Mouse (Mus musculus) megakaryocyte, embryonic 14.5 days (primary cell): Measurements from ENCODE around the gene Hoxa3. TPM values are rescaled to one million over a fixed set of nuclear protein-coding genes. Genes with fewer than 3 reads are reported as not detected.
A peak's percentile ranks its signal among the peaks of the same experiment; 100 is the strongest.

Experiments
- H3K27me3 ChIP-seq: replicated peaks from 2 replicates; pipeline ENCODE3; 2012; ENCODE audit warnings: inconsistent platforms
- H3K36me3 ChIP-seq: replicated peaks from 2 replicates; pipeline ENCODE3; 2012; ENCODE audit warnings: low read length, inconsistent platforms, mixed read lengths
- H3K4me1 ChIP-seq: 2 replicates; pipeline ENCODE4 v1.6.1; 2012; ENCODE audit warnings: inconsistent platforms
- H3K4me3 ChIP-seq: replicated peaks from 2 replicates; pipeline ENCODE3; 2012; ENCODE audit warnings: moderate library complexity, mild to moderate bottlenecking, inconsistent platforms
- H3K9me3 ChIP-seq: 2 replicates; pipeline ENCODE4 v1.6.1; 2012; ENCODE audit warnings: inconsistent platforms
- FLI1 ChIP-seq: IDR thresholded peaks from 2 replicates; pipeline ENCODE4 v1.6.1; 2012; ENCODE audit warnings: low read length, inconsistent platforms, mixed read lengths
- GATA1 ChIP-seq: IDR thresholded peaks from 3 replicates; pipeline ENCODE4 v1.6.1; 2012; ENCODE audit warnings: mixed read lengths, low read length, inconsistent platforms, borderline replicate concordance
- polyA plus RNA-seq: library from polyadenylated mRNA; stranded (reverse); fragments of >175 nt; gene quantifications from 2 replicates; pipeline ENCODE4 v1.2.3, GENCODE M21; 2012; ENCODE audit warnings: low replicate concordance; ENCODE audit not compliant: insufficient read depth

Gene Hoxa3
- polyA plus RNA-seq, 1 experiment: 0.21 TPM

- Histone ChIP-seq H3K27me3 (peaks cover 91% of the 10 kb centered on the region), H3K36me3 (no peaks in the 10 kb centered on the region), H3K4me3 (peak overlapping the region; percentile 97), H3K9me3 (peaks cover 12% of the 10 kb centered on the region; the same call in 1 of the 2 replicates), H3K4me1 (peaks cover 51% of the 10 kb centered on the region)
- TF ChIP-seq GATA1: no peak
- no peak for TF ChIP-seq FLI1
Measured at GRCm38 (mm10) chr6:52211961-52212360, 1.2 kb downstream of the Hoxa3 start.

DNA sequence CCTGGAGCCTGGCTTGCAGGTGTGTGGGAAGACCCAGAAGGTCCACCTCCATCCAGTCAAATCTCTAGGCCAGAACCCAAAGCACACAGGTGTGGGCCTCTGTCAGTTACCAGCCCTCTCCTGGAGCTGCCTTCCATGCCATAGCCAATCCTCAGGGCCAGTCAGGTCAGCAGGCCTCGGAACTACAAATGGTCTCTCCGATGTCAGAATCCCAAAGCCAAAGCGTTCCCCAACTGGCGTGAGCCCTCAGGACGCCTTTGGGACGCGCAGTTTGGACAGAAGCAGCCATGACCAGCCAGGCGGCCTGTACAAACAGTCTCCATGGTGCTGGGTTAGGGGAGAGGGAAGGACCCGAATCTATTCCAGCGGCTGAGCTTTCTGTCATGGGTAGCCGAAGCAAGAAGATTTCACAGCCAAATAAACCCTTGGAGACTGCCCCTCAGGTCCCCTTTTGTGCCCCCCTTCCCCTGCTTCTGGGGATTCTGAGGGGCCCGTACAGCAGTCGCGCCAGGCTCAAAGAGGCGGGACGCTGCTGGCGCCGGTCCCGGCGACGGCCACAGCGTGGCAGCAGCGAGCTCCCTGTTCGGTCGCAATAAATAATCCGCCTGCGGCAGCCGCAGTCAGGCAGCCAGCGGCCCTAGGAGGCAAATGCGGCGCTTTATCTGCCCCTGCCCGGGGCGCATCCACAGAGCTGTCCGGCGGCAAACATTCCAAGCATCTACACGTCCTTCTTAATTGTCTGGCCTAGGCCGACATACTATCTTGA, 1.8 kb downstream of the Hoxa3 start:
- Histone ChIP-seq H3K4me1 (peaks cover 45% of the 10 kb centered on the region), H3K36me3 (peaks cover 2% of the 10 kb centered on the region), H3K9me3 (peaks cover 14% of the 10 kb centered on the region), H3K27me3 (peaks cover 90% of the 10 kb centered on the region), H3K4me3 (peak overlapping the region; percentile 97)
- TF ChIP-seq FLI1 (no peak), GATA1 (no peak)

GRCm38 (mm10) chr6:52209685-52210046, 3.5 kb downstream of the Hoxa3 start:
- peaks cover 84% of the 10 kb centered on the region for H3K27me3 ChIP-seq
- peak overlapping the region; percentile 65 for H3K4me3 ChIP-seq
- no peak for TF ChIP-seq GATA1
- TF ChIP-seq FLI1: no peak
- peaks cover 36% of the 10 kb centered on the region for H3K4me1 ChIP-seq
- peaks cover 31% of the 10 kb centered on the region for H3K9me3 ChIP-seq
- H3K36me3 ChIP-seq: peaks cover 19% of the 10 kb centered on the region

DNA sequence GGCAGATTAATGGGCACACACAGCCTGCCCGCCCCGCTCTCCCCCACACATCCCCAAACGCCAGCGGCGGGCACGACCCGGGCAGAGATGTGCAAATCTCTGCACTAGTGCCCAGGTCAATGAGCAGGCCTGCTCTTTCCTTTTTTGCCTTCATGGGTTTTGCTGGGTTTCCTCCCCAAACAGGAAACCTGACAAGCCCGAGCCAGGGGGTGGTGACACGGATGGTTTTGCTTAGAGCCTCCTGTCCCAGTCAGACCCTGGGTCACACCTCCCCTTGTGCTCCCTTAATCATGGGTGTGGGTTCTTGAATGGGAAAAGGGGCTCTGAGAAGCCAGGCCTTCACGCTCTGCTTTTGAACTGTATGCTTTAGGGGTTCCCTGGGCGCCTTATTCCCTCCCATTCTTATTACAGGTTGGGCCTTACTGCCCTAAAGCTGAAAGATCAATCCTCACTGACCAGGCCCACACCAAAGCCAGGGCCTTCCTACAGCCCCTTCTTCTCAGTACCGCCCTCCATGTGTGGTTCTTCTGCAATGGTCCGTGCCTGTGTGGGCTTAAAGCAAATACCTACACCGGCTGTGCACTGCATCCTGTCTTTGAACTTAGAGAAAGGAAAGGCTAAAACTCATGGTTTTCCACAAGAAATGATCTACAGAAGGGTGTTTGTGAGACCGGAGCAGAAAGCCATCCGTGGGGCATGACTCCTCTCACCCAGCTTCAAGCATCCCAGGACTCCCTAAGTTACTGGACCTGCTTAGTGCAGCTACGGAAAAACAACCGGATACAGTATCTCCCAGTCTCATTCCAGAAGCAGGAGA, 4.1 kb downstream of the Hoxa3 start:
- Histone ChIP-seq H3K36me3 (peaks cover 25% of the 10 kb centered on the region), H3K27me3 (peaks cover 78% of the 10 kb centered on the region), H3K4me1 (peaks cover 36% of the 10 kb centered on the region), H3K4me3 (peak overlapping the region; percentile 10), H3K9me3 (peaks cover 37% of the 10 kb centered on the region)
- TF ChIP-seq FLI1 (no peak), GATA1 (no peak)

GRCm38 (mm10) chr6:52208072-52208867, 4.9 kb downstream of the Hoxa3 start, which contains the start of gene Hoxa6:
Hoxa6 (minus strand) TSS chr6:52208722.
- H3K9me3 ChIP-seq: peaks cover 45% of the 10 kb centered on the region
- H3K27me3 ChIP-seq: peaks cover 77% of the 10 kb centered on the region
- H3K4me1 ChIP-seq: peaks cover 30% of the 10 kb centered on the region
- TF ChIP-seq FLI1 (no peak), GATA1 (no peak)
- peak within 1 kb of the TSS; percentile 10 for H3K4me3 ChIP-seq
- peaks cover 26% of the 10 kb centered on the region for H3K36me3 ChIP-seq

DNA sequence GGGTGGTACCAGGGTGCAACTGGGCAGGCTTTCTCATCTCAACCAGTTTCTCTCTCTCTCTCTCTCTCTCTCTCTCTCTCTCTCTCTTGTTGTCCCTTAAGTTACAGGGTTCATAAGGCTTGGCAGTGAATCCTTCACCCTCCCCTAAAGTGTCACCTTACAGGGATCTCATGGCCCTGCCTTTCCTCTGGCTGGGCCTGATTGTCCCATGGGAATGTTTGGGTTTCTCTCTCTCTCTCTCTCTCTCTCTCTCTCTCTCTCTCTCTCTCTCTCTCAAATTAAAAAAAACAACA, 5.5 kb downstream of the Hoxa3 start:
- Histone ChIP-seq H3K4me3 (no peak overlapping the region), H3K36me3 (peaks cover 26% of the 10 kb centered on the region), H3K9me3 (peaks cover 51% of the 10 kb centered on the region), H3K4me1 (peaks cover 24% of the 10 kb centered on the region), H3K27me3 (peaks cover 72% of the 10 kb centered on the region)
- TF ChIP-seq FLI1 (no peak), GATA1 (no peak)

DNA sequence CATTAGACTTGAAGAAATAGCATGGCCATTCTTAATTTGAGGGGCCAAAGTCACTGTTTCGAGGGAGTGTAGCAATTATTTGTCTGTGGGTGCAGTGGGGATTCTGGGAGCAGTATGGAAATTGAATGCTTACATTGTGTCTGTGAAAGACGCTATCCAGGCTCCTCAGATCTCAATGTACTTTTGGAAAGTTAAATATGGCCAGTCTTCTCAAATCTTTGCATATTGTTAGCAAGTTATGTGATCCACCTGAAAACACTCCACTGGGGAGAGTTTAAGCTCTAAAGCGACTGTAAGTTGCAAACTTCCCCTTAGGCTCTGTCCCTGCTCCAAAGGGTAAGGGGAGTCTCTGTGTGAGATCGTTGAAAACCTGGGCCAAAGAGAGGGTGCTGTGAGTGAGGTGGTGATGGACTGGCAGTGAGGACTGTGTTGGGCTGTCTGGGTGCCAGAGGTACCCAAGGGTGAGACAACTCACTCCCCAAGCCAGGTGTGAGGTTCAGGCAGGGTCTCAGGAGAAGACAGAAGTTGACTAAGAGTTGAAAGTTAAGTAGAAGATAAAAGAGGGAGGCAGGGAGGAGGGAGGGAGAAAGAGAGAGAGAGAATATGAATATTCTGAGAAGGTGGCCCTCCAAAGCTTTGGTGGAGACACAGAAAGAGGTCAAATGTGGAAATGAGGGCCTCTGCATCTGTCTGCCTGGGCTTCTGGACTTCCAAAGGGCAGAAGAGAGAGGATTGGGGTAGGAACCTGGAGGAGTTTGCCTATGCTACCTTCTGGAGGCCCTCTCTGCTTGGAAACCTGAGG, 6.1 kb downstream of the Hoxa3 start:
- Histone ChIP-seq H3K36me3 (peaks cover 26% of the 10 kb centered on the region), H3K27me3 (peaks cover 67% of the 10 kb centered on the region), H3K4me1 (peaks cover 18% of the 10 kb centered on the region), H3K9me3 (peaks cover 51% of the 10 kb centered on the region), H3K4me3 (no peak overlapping the region)
- TF ChIP-seq FLI1: no peak
- no peak for TF ChIP-seq GATA1

DNA sequence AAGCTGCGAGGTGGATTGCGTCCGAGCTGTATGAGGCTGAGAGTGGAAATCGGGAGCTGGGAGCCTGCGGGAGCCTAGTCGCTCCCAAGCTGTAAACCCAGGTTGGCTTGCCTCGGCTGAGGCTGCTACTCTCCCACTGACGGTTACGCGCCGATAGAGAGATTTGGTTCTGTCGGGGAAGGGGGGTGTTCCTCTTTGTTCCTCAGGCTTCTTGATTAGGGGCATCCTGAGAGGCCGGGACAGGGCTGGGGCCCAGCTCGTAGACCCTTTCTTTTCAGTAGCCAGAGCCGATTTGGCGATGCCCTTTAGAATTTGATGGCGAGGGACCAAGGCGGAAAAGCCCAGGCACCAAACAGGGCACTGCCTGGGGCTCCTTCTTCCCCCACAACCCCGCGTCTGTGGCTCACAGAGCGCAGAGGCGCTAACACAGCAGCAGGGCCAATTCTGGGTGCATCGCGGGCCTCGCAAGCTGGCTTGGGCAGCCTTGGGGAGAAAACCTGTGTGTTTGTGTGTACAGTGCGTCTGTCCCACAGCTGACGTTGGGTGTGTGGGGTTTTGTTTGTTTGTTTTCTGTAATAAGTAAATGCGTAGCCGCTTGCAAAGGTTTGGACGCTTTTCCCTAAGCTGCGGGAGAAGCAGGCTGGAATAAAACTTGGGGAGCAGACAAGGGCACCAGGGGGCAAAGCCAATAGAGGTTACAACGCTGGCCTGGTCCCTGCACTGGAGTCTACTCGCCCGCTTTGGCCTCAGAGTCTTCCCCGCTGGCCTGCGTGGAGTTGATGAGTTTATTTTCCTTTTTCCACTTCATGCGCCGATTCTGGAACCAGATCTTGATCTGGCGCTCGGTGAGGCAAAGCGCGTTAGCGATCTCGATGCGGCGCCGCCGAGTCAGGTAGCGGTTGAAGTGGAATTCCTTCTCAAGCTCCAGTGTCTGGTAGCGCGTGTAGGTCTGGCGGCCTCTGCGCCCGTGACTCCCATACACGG, 7.2 kb downstream of the Hoxa3 start:
- Histone ChIP-seq H3K9me3 (peaks cover 51% of the 10 kb centered on the region), H3K36me3 (peaks cover 26% of the 10 kb centered on the region), H3K27me3 (peaks cover 58% of the 10 kb centered on the region), H3K4me3 (no peak overlapping the region), H3K4me1 (peaks cover 7% of the 10 kb centered on the region)
- no peak for TF ChIP-seq FLI1
- TF ChIP-seq GATA1: no peak
